Mouse (Mus musculus): Measurements from ENCODE around the gene Rtn4rl2. TPM values are rescaled to one million over a fixed set of nuclear protein-coding genes. Genes with fewer than 3 reads are reported as not detected.

Gene Rtn4rl2
- polyA plus RNA-seq, 1 experiment from 2014 or later, result 7.2 TPM

- DNase-seq (ENCODE audit: low spot score), result no peak
- no peaks in the 10 kb centered on the region for H3K36me3 ChIP-seq (ENCODE audit: control insufficient read depth, insufficient read depth, low read length)
- H3K4me3 ChIP-seq (ENCODE audit: low read depth, low read length), result no peak overlapping the region
- H3K9ac ChIP-seq (ENCODE audit: low read length), result no peak overlapping the region
- no peak overlapping the region for H3K4me2 ChIP-seq (ENCODE audit: low read depth)
- H3K4me1 ChIP-seq (ENCODE audit: control insufficient read depth, insufficient read depth, low read length), result peaks cover 11% of the 10 kb centered on the region
- H3K27me3 ChIP-seq (ENCODE audit: control insufficient read depth, insufficient read depth, low read length), result peaks cover 60% of the 10 kb centered on the region
- no peaks in the 10 kb centered on the region for H3K9me3 ChIP-seq (ENCODE audit: control insufficient read depth, low read length)
- no peak overlapping the region for H3K27ac ChIP-seq (ENCODE audit: low read depth, low read length)
- whole genome bisulfite sequencing, result 7% methylated on average over 23 of the region's 23 CpGs
- no peak for ATAC-seq (ENCODE audit: insufficient read depth, low FRiP score, low TSS enrichment)
Observed at GRCm38 (mm10) chr2:84882606-84883005, 3.9 kb downstream of the Rtn4rl2 start.

- peaks cover 39% of the 10 kb centered on the region for H3K27me3 ChIP-seq (ENCODE audit: control insufficient read depth, insufficient read depth, low read length)
Observed at GRCm38 (mm10) chr2:84880590-84880989, 5.9 kb downstream of the Rtn4rl2 start.

GRCm38 (mm10) chr2:84875842-84876241 is 10.7 kb downstream of the Rtn4rl2 start:
- peaks cover 38% of the 10 kb centered on the region for H3K27me3 ChIP-seq (ENCODE audit: control insufficient read depth, insufficient read depth, low read length)
- no peaks in the 10 kb centered on the region for H3K36me3 ChIP-seq (ENCODE audit: control insufficient read depth, insufficient read depth, low read length)
- DNase-seq (ENCODE audit: low spot score) (no peak), ATAC-seq (ENCODE audit: insufficient read depth, low FRiP score, low TSS enrichment) (no peak)
- no peaks in the 10 kb centered on the region for H3K9me3 ChIP-seq (ENCODE audit: control insufficient read depth, low read length)
- no peak overlapping the region for H3K4me3 ChIP-seq (ENCODE audit: low read depth, low read length)
- no peak overlapping the region for H3K9ac ChIP-seq (ENCODE audit: low read length)
- WGBS, result 51% methylated on average over 6 of the region's 6 CpGs
- H3K4me2 ChIP-seq (ENCODE audit: low read depth), result no peak overlapping the region
- no peaks in the 10 kb centered on the region for H3K4me1 ChIP-seq (ENCODE audit: control insufficient read depth, insufficient read depth, low read length)
- no peak overlapping the region for H3K27ac ChIP-seq (ENCODE audit: low read depth, low read length)

More at GRCm38 (mm10) chr2:84880590-84880989, 5.9 kb downstream of the Rtn4rl2 start:
- Histone ChIP-seq H3K4me2 (ENCODE audit: low read depth) (no peak overlapping the region), H3K27ac (ENCODE audit: low read depth, low read length) (no peak overlapping the region), H3K9me3 (ENCODE audit: control insufficient read depth, low read length) (no peaks in the 10 kb centered on the region), H3K9ac (ENCODE audit: low read length) (no peak overlapping the region), H3K4me1 (ENCODE audit: control insufficient read depth, insufficient read depth, low read length) (peaks cover 4% of the 10 kb centered on the region; the same call in 1 of the 2 replicates), H3K4me3 (ENCODE audit: low read depth, low read length) (no peak overlapping the region), H3K36me3 (ENCODE audit: control insufficient read depth, insufficient read depth, low read length) (no peaks in the 10 kb centered on the region)
- no peak for DNase-seq (ENCODE audit: low spot score)
- ATAC-seq (ENCODE audit: insufficient read depth, low FRiP score, low TSS enrichment), result no peak
- WGBS, result 75% methylated on average over 8 of the region's 8 CpGs

- no peak for DNase-seq (ENCODE audit: low spot score)
- ATAC-seq (ENCODE audit: insufficient read depth, low FRiP score, low TSS enrichment), result no peak
- H3K27me3 ChIP-seq (ENCODE audit: control insufficient read depth, insufficient read depth, low read length), result peaks cover 61% of the 10 kb centered on the region
- H3K36me3 ChIP-seq (ENCODE audit: control insufficient read depth, insufficient read depth, low read length), result no peaks in the 10 kb centered on the region
- no peaks in the 10 kb centered on the region for H3K4me1 ChIP-seq (ENCODE audit: control insufficient read depth, insufficient read depth, low read length)
- H3K4me2 ChIP-seq (ENCODE audit: low read depth), result peak overlapping the region; percentile 60
- 0 out of 2 replicates have a peak overlapping the region, but pooled peaks have one; percentile 12 for H3K9ac ChIP-seq (ENCODE audit: low read length)
- H3K4me3 ChIP-seq (ENCODE audit: low read depth, low read length), result peak overlapping the region; percentile 32
- no peaks in the 10 kb centered on the region for H3K9me3 ChIP-seq (ENCODE audit: control insufficient read depth, low read length)
- WGBS, result 1% methylated on average over 78 of the region's 78 CpGs
- no peak overlapping the region for H3K27ac ChIP-seq (ENCODE audit: low read depth, low read length)
Observed at GRCm38 (mm10) chr2:84872105-84872716, 14.3 kb downstream of the Rtn4rl2 start.

- 61% methylated on average over 4 of the region's 4 CpGs for WGBS
- H3K4me2 ChIP-seq (ENCODE audit: low read depth), result no peak overlapping the region
Observed at GRCm38 (mm10) chr2:84870623-84871160, 15.8 kb downstream of the Rtn4rl2 start.

GRCm38 (mm10) chr2:84868977-84869376 is 17.5 kb downstream of the Rtn4rl2 start:
- no peak overlapping the region for H3K4me3 ChIP-seq (ENCODE audit: low read depth, low read length)
- H3K4me1 ChIP-seq (ENCODE audit: control insufficient read depth, insufficient read depth, low read length), result peaks cover 4% of the 10 kb centered on the region; the same call in 1 of the 2 replicates
- H3K27me3 ChIP-seq (ENCODE audit: control insufficient read depth, insufficient read depth, low read length), result peaks cover 68% of the 10 kb centered on the region
- no peak overlapping the region for H3K4me2 ChIP-seq (ENCODE audit: low read depth)
- H3K27ac ChIP-seq (ENCODE audit: low read depth, low read length), result no peak overlapping the region
- H3K9ac ChIP-seq (ENCODE audit: low read length), result no peak overlapping the region
- DNase-seq (ENCODE audit: low spot score) (no peak), ATAC-seq (ENCODE audit: insufficient read depth, low FRiP score, low TSS enrichment) (no peak)
- 70% methylated on average over 2 of the region's 2 CpGs for WGBS
- H3K9me3 ChIP-seq (ENCODE audit: control insufficient read depth, low read length), result no peaks in the 10 kb centered on the region
- no peaks in the 10 kb centered on the region for H3K36me3 ChIP-seq (ENCODE audit: control insufficient read depth, insufficient read depth, low read length)

More at GRCm38 (mm10) chr2:84870623-84871160, 15.8 kb downstream of the Rtn4rl2 start:
- H3K27ac ChIP-seq (ENCODE audit: low read depth, low read length), result no peak overlapping the region
- H3K36me3 ChIP-seq (ENCODE audit: control insufficient read depth, insufficient read depth, low read length), result no peaks in the 10 kb centered on the region
- H3K4me3 ChIP-seq (ENCODE audit: low read depth, low read length), result no peak overlapping the region
- H3K4me1 ChIP-seq (ENCODE audit: control insufficient read depth, insufficient read depth, low read length), result peaks cover 4% of the 10 kb centered on the region; the same call in 1 of the 2 replicates
- DNase-seq (ENCODE audit: low spot score) (no peak), ATAC-seq (ENCODE audit: insufficient read depth, low FRiP score, low TSS enrichment) (no peak)
- peaks cover 73% of the 10 kb centered on the region for H3K27me3 ChIP-seq (ENCODE audit: control insufficient read depth, insufficient read depth, low read length)
- H3K9me3 ChIP-seq (ENCODE audit: control insufficient read depth, low read length), result no peaks in the 10 kb centered on the region
- H3K9ac ChIP-seq (ENCODE audit: low read length), result no peak overlapping the region

GRCm38 (mm10) chr2:84868521-84868943 is 18.0 kb downstream of the Rtn4rl2 start:
- Histone ChIP-seq H3K9ac (ENCODE audit: low read length) (no peak overlapping the region), H3K9me3 (ENCODE audit: control insufficient read depth, low read length) (no peaks in the 10 kb centered on the region), H3K36me3 (ENCODE audit: control insufficient read depth, insufficient read depth, low read length) (no peaks in the 10 kb centered on the region), H3K27ac (ENCODE audit: low read depth, low read length) (no peak overlapping the region), H3K4me2 (ENCODE audit: low read depth) (no peak overlapping the region), H3K4me3 (ENCODE audit: low read depth, low read length) (no peak overlapping the region), H3K27me3 (ENCODE audit: control insufficient read depth, insufficient read depth, low read length) (peaks cover 63% of the 10 kb centered on the region), H3K4me1 (ENCODE audit: control insufficient read depth, insufficient read depth, low read length) (peaks cover 4% of the 10 kb centered on the region; the same call in 1 of the 2 replicates)
- WGBS, result 8% methylated on average over 5 of the region's 5 CpGs
- DNase-seq (ENCODE audit: low spot score) (peak; percentile 68), ATAC-seq (ENCODE audit: insufficient read depth, low FRiP score, low TSS enrichment) (no peak)

- under 1% methylated on average over 42 of the region's 47 CpGs for WGBS
- Histone ChIP-seq H3K4me1 (ENCODE audit: control insufficient read depth, insufficient read depth, low read length) (peaks cover 4% of the 10 kb centered on the region; the same call in 1 of the 2 replicates), H3K27ac (ENCODE audit: low read depth, low read length) (no peak overlapping the region), H3K36me3 (ENCODE audit: control insufficient read depth, insufficient read depth, low read length) (no peaks in the 10 kb centered on the region), H3K9ac (ENCODE audit: low read length) (peak overlapping the region; percentile 33), H3K27me3 (ENCODE audit: control insufficient read depth, insufficient read depth, low read length) (peaks cover 37% of the 10 kb centered on the region), H3K4me2 (ENCODE audit: low read depth) (peak overlapping the region; percentile 76), H3K9me3 (ENCODE audit: control insufficient read depth, low read length) (no peaks in the 10 kb centered on the region), H3K4me3 (ENCODE audit: low read depth, low read length) (peak overlapping the region; percentile 31)
- DNase-seq (ENCODE audit: low spot score) (peak; percentile 76), ATAC-seq (ENCODE audit: insufficient read depth, low FRiP score, low TSS enrichment) (peak; percentile 67)
Observed at GRCm38 (mm10) chr2:84865616-84866571, 20.6 kb downstream of the Rtn4rl2 start.

All from neural tube, embryonic 11.5 days (tissue).